Mouse (Mus musculus) gastrocnemius, adult 8-10 months (tissue): ENCODE results near the gene Tmem211. TPM values are rescaled to one million over a fixed set of nuclear protein-coding genes. Genes with fewer than 3 reads are reported as not detected.

ENCODE experiments used
- DNase-seq, 2 experiments: peaks; one replicate each; pipeline ENCODE4 v3.0.0; 2022; ENCODE audit warnings: low spot score in 2 of 2
- total RNA-seq, 4 experiments: library from RNA; stranded (reverse); gene quantifications; 2 replicates each; pipeline ENCODE4 v1.2.4; 2022

Tmem211 gene
- total RNA-seq, 4 experiments from 2014 or later = not detected

DNA sequence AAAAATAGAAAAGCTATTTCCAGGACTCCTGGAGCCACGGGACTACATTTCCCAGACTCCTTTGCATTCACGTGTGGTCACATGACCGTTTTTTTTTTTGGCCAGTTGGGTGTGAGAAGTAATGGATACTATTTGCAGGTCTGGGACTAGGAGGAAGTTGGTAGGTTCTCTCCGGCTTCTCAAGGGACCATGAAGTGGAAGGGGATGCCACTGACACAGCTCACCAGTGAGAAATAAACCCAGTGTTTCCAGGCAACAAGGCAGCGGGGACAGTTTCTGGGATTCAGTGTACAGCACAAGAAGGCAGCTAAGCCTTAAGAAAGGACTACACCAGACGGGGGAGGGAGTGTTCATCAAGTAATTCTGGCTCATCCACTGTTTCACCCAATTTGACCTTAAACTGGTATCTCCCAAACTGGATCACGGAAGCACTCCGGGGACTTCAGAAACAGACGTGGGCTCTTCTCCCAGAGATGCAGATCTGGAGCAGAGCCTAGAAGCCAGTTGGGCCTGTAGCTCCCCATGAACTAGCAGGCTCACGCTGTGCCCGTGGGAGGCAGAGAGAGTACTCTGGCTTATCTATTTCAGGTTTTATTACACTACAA lies 44.6 kb downstream of the Tmem211 start:
- no peak for DNase-seq

DNA sequence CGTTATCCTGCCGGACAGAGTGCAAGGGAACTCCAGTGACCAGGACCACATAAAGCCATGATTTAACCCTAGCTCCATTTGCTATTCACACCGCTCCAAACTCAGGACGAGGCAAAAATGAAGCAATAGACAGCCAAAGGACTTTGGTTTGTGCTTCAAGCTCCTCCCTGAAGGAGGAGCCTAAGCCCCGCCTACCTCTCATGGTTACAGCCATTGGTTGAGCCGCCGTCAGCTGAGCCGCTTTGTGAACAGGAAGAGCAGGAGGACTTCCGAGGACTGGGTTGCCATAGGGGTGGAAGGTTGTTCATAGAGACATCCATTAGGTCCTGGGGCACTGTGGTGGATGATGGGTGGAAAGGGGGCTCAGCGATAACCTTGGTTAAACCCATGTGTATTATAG lies 49.1 kb downstream of the Tmem211 start:
- no peak for DNase-seq

DNA sequence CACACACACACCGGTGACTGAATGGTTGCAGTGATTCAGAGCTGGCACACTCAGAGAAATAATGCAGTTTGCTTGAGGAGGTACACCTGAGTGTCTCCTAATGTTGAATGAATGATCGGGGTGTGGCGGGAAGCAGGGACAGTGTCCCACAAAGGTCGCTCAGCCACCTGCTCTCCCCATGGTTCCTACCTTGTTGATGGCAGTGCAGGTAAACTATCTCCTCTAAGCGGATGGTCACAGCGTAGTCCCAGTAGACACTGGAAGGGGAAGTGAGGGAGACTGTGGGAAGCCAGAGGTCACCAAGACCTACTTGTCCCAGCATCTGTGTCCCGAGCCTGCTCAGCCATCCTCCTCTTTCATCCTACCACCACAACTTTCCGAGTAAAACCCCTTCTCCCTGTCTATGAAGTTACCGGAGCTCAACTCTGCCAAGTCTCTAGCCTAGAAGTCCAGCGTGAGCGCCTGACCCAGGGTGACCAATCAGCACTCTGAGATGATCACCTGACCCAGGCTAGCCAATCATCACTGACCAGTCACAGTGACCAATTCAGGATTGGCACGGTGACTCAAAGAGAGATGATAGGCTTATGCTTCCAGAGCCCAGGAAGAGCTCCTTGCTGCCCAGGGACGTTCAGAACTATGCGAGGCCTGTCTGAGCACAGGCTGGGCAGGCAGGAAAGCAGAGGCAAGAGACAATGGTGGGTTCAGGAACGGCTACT lies 53.6 kb downstream of the Tmem211 start:
- no peak for DNase-seq

DNA sequence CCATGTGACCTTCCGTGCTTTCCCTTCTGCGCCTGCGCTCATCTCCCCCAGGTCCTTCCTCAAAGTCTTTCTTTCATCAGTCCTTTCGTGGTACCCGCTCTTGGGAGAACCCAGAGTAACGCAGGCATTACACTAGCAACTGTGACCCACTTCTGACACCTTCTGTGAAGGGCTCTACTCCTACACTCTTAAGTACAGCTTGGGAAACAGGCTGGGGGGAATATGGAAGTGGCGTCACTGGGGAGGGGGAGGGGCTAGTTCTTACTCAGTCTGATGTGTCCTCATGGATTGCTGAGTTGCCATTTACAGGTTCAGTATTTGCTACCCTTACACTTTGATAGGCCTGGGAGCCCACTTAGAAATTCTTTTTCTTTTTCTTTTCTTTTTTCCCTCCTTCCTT lies 54.8 kb downstream of the Tmem211 start:
- no peak for DNase-seq

DNA sequence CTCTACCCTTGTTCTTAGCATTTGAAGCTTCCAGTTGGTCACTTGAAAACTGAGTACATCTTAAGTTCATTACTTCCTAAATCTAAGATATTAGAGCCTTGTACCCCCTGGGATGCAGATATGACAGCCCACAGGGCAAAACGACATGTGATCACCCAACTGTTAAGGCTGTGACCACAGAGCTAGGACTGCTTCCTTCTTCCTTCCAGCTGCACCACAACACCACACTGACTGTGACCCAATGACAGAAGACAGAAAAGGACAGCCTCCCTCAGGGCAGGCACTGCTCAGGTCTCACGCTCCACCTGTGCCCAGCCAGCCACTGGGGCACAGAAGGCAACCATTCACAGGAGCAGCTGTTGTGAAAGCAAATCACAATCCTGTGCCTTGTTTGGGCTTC lies 57.0 kb downstream of the Tmem211 start:
- no peak for DNase-seq

DNA sequence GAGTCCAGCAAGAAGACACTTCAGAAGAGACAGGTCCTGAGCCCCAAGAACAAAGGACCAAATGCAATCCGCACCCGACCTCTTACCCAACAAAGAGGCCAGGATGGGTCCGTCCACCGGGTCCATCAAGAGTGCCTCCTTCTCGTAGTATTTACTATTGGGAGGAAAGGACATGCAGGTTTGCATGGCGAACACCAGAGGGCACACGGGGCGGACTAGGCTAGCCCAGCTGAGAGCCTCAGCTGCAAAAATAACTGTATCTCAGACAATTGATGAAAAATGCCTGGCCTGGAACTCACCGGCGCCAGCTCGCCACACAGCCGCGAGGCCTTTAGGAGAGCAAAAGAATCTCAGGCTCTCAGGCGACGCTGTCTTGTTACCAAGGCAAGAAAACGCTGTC lies 58.8 kb downstream of the Tmem211 start:
- no peak for DNase-seq

DNA sequence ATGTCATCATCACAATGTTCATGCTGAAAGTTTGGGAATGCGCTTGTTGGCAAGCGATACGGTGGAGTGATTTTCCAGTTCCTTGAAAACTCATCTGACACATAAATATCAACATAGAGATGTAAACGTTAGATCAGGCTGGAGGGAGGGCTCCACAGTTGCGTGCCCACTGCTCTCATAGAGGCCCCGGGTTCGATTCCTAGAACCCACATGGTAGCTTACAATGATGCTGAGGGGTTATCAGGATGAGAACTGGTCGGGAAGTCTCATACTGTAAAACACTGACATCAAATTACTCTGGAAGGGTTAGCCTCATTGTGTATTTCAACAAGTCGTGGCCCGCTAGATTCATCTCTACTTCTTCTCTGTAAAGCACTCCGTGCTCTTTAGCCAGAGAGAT lies 59.3 kb downstream of the Tmem211 start:
- no peak for DNase-seq

DNA sequence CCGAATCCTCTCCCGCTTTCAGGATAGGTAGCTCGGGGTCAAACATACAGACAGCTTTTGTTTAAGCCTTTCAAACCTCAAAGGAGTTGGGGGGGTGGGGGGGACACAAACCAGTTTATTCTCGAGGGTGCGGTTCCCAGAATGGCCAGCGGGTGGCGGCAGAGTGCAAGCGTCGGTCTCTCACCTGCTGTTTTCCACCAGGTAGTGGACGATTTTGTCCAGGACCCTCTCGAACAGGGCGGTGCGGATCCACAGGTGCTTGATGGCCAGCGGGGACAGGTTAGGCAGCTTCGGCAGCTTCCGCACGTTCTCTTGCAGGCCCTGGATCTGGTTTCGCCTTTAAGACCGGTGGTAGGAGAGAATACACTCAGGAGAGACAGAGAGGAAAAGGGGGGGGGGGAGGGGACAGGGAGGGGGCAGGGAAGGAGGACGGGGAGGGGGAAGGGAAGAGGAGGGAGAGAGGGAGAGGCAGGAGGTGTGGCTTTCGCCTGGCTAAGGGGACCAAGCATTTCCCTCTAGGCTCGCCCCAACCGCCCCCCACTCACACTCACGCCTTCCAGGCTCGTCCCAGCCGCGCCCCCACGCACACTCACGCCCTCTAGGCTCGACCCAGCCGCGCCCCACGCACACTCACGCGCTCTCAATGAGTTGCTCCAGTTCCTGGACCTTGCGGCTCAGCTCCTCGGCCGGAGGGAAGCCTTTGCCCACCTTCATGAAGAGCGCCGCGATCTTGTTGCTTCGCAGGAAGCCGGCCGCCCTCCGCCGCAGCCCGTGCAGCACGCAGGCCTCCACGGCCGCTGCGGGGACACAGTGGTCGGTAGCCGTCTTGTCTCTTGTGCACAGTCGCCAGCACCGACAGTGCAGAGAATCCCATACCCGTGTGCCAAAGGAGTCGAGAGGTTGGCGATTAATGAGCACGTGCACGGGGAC lies 60.1 kb downstream of the Tmem211 start:
- DNase-seq = no peak

DNA sequence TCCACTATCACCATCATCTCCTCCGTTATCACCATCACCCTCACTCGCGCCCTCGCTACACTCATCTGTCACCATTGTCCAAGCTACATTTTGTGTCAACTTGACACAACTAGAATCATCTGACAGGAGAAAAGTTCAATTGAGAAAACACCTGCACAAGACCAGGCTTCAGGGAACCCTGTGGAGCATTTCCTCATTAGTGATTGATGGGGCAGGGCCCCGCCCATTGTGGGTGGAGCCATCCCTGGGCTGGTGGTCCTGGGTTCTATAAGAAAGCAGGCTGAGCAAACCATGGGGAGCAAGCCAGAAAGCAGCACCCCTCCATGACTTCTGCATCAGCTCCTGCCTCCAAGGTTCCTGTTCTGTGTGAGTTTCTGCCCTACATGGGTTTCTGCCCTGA lies 61.1 kb downstream of the Tmem211 start:
- no peak for DNase-seq

DNA sequence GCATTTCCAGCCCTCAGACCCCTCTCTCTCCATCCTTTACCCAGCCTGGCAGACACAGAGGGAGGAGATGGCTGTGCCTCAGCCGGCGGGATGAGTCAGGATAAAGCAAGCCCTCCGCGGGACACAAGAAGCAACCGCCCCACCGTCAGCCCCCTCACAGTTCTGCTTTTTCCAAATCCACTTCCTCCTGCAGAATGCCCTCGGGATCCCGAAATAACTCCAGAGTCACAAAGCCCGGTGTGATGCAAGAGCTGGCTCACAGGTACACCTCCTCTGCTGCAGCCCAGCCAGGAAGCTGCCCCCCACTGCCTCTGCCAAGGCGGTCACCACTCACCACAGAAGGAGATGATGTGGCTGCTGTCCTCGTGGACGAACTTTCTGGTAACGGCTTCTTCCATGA lies 61.8 kb downstream of the Tmem211 start:
- no peak for DNase-seq

Other genes with a start within 250 kb of the Tmem211 start
- gene Grk3, start 211.1 kb upstream of the Tmem211 start, total RNA-seq = 1 to 10 TPM; 5.0 to 7.0 (median 5.4) TPM
- gene Crybb2, start 156.8 kb upstream of the Tmem211 start, total RNA-seq = not detected
- under 1 TPM in 2 of 4 experiments, not detected in 2; 0.41 to 0.83 TPM for gene Crybb3, start 145.3 kb upstream of the Tmem211 start, total RNA-seq
- 10 to 100 TPM; 21.3 to 26.3 (median 23.9) TPM for gene 2900026A02Rik, start 5.7 kb upstream of the Tmem211 start, total RNA-seq
- under 1 TPM; 0.29 to 0.58 (median 0.42) TPM for gene Sgsm1, start 83.9 kb downstream of the Tmem211 start, total RNA-seq
- gene Aym1, start 130.4 kb downstream of the Tmem211 start, total RNA-seq = not detected